Mouse (Mus musculus) lung, adult 2 months (tissue): Measurements from ENCODE around the gene Stim1.

Experiments
- CTCF ChIP-seq: fragments of 200-500 bp; IDR thresholded peaks from 2 replicates; pipeline ENCODE4 v1.5.1; 2011; ENCODE audit warnings: mild to moderate bottlenecking, low read length, control low read depth; ENCODE audit not compliant: insufficient read depth
- POLR2A ChIP-seq: fragments of 200-500 bp; IDR thresholded peaks from 2 replicates; pipeline ENCODE4 v1.6.1; 2011; ENCODE audit warnings: low read depth, mild to moderate bottlenecking, control low read depth, low read length, borderline replicate concordance; ENCODE audit errors: extremely low read depth

GRCm38 (mm10) chr7:102479368-102480078 is 211.9 kb downstream of the Stim1 start:
- TF ChIP-seq POLR2A: no peak
- TF ChIP-seq CTCF: no peak
